Comparison of ENCODE assay signal across 8 mouse cellular contexts in genomic region chr7:87246580-87246934, GRCm38 (mm10). TPM values are rescaled to one million over a fixed set of nuclear protein-coding genes. Genes with fewer than 3 reads are reported as not detected.
DNase-seq lines count a peak whose midpoint lies in the region; ATAC-seq and TF ChIP-seq lines count a peak whose summit lies in the region.
"Had no signal": no experiment of that assay in that cellular context is flagged by ENCODE, and none has a peak within 500 bp of the region (broad histone marks: within the 10 kb centered on the region; RNA-seq: fewer than 3 reads in every experiment).

No protein-coding gene starts in this region.

- peak overlapping the region; percentile 79 for H3K4me2 ChIP-seq in hindbrain, embryonic 15.5 days
- H3K4me2 ChIP-seq in liver, embryonic 11.5 days: peak overlapping the region; percentile 69
- H3K4me2 ChIP-seq in neural tube, embryonic 11.5 days (ENCODE audit: low read depth): peak overlapping the region; percentile 59

- peak overlapping the region; percentile 77 for H3K4me3 ChIP-seq in gastrocnemius, adult 2 months
- peak overlapping the region; percentile 60 for H3K4me3 ChIP-seq in hindbrain, embryonic 15.5 days
- H3K4me3 ChIP-seq in liver, embryonic 11.5 days (ENCODE audit: low read depth, low read length): peak overlapping the region; percentile 59
- peak overlapping the region; percentile 63 for H3K4me3 ChIP-seq in neural tube, embryonic 11.5 days (ENCODE audit: low read depth, low read length)

- POLR2A ChIA-PET in Patski (lab: Charles Lee): interaction anchor here (0.6 kb wide), 1 partner anchor 15 kb away, joined by 3 read pairs; no protein-coding TSS in a partner anchor

- TF ChIP-seq CTCF in Patski (IDR thresholded peaks at IDR 0.05): peak; percentile 56
- no peak for TF ChIP-seq CTCF in gastrocnemius, adult 2 months (IDR thresholded peaks at IDR 0.05)

- peaks cover 11% of the 10 kb centered on the region for H3K4me1 ChIP-seq in hindbrain, embryonic 15.5 days (replicated peaks)
- no peaks in the 10 kb centered on the region for H3K4me1 ChIP-seq in liver, embryonic 11.5 days (replicated peaks; ENCODE audit: control insufficient read depth, insufficient read depth, low read length)
- H3K4me1 ChIP-seq in neural tube, embryonic 11.5 days (ENCODE audit: control insufficient read depth, insufficient read depth, low read length): no peaks in the 10 kb centered on the region

- H3K36me3 ChIP-seq in hindbrain, embryonic 15.5 days: no peaks in the 10 kb centered on the region
- H3K36me3 ChIP-seq in liver, embryonic 11.5 days (ENCODE audit: control insufficient read depth, insufficient read depth, low read length): no peaks in the 10 kb centered on the region
- H3K36me3 ChIP-seq in neural tube, embryonic 11.5 days (ENCODE audit: control insufficient read depth, insufficient read depth, low read length): no peaks in the 10 kb centered on the region

- WGBS in hindbrain, embryonic 15.5 days: under 1% methylated on average over 20 of the region's 30 CpGs
- WGBS in liver, embryonic 11.5 days: under 1% methylated on average over 30 of the region's 30 CpGs
- under 1% methylated on average over 21 of the region's 30 CpGs for WGBS in neural tube, embryonic 11.5 days

- H3K9me3 ChIP-seq in hindbrain, embryonic 15.5 days: no peaks in the 10 kb centered on the region
- no peaks in the 10 kb centered on the region for H3K9me3 ChIP-seq in liver, embryonic 11.5 days (ENCODE audit: control insufficient read depth, low read length)
- no peaks in the 10 kb centered on the region for H3K9me3 ChIP-seq in neural tube, embryonic 11.5 days (ENCODE audit: control insufficient read depth, low read length)

- no peak for DNase-seq in Patski (ENCODE audit: low read depth, low spot score)
- peak; percentile 21 for DNase-seq in adrenal gland, postnatal 25 days
- DNase-seq in gastrocnemius, adult 2 months: peak; percentile 79
- peak; percentile 70 for DNase-seq in liver, embryonic 11.5 days (ENCODE audit: low spot score)
- peak; percentile 72 for DNase-seq in neural tube, embryonic 11.5 days (ENCODE audit: low spot score)
- no peak for DNase-seq in thymus, postnatal 25 days

- in situ Hi-C loops in Patski (cut with MboI; ENCODE audit: low pct_unique_long_range_greater_than_20kb): no loop called here

- intact Hi-C loops in gastrocnemius, adult 2 months (cut with DNase I): no loop called here

- ATAC-seq in Patski: peak; percentile 94
- ATAC-seq in hindbrain, embryonic 15.5 days (ENCODE audit: low FRiP score, low read depth): peak; percentile 95
- peak; percentile 87 for ATAC-seq in liver, embryonic 11.5 days (replicated peaks; ENCODE audit: low FRiP score)
- peak; percentile 94 for ATAC-seq in neural tube, embryonic 11.5 days (ENCODE audit: insufficient read depth, low FRiP score, low TSS enrichment)

- no peaks in the 10 kb centered on the region for H3K27me3 ChIP-seq in Patski
- no peaks in the 10 kb centered on the region for H3K27me3 ChIP-seq in hindbrain, embryonic 15.5 days
- no peaks in the 10 kb centered on the region for H3K27me3 ChIP-seq in liver, embryonic 11.5 days (replicated peaks; ENCODE audit: control insufficient read depth, insufficient read depth, low read length)
- no peaks in the 10 kb centered on the region for H3K27me3 ChIP-seq in neural tube, embryonic 11.5 days (ENCODE audit: control insufficient read depth, insufficient read depth, low read length)

- CTCF ChIA-PET in Patski (lab: Charles Lee): interaction anchor here (0.8 to 1.6 kb wide), 3 partner anchors 12 to 133 kb away, joined by 3 to 6 read pairs (median 3); no protein-coding TSS in a partner anchor

- peak overlapping the region; percentile 77 for H3K27ac ChIP-seq in gastrocnemius, adult 2 months
- peak overlapping the region; percentile 21; the same call in 1 of the 2 replicates for H3K27ac ChIP-seq in hindbrain, embryonic 15.5 days (replicated peaks)
- 0 out of 2 replicates have a peak overlapping the region, but pooled peaks have one; percentile 25 for H3K27ac ChIP-seq in liver, embryonic 11.5 days (ENCODE audit: low read depth, low read length)
- peak overlapping the region; percentile 53; the same call in 1 of the 2 replicates for H3K27ac ChIP-seq in neural tube, embryonic 11.5 days (ENCODE audit: low read depth, low read length)

- peak overlapping the region; percentile 67 for H3K9ac ChIP-seq in hindbrain, embryonic 15.5 days
- peak overlapping the region; percentile 54 for H3K9ac ChIP-seq in liver, embryonic 11.5 days (ENCODE audit: low read depth, low read length)
- H3K9ac ChIP-seq in neural tube, embryonic 11.5 days (ENCODE audit: low read length): peak overlapping the region; percentile 91

RNA-seq across cellular contexts. Expression of gene Nox4, which starts 0.7 kb away (rescaled TPM):
- 14.4 TPM for polyA plus RNA-seq in Patski (2021)
- 1.4 and 2.6 TPM in 2 replicates for total RNA-seq in adrenal gland, postnatal 25 days (2021)
- 1 to 10 TPM; 2.2 to 2.4 TPM for total RNA-seq in gastrocnemius, adult 2 months (2021)
- polyA plus RNA-seq in hindbrain, embryonic 15.5 days (2015; fragmentation: Nextera tagmentation; extraction: Ambion mirVana): 1.6 and 2.4 TPM in 2 replicates
- polyA plus RNA-seq in liver, embryonic 11.5 days (2014; fragmentation: Nextera tagmentation; extraction: Ambion mirVana): 0.81 and 1.2 TPM in 2 replicates
- polyA plus RNA-seq in neural tube, embryonic 11.5 days (2014; fragmentation: Nextera tagmentation; extraction: Ambion mirVana): 2.5 and 3.6 TPM in 2 replicates
- total RNA-seq: hematopoietic stem cell, adult 5-6 weeks had no signal

Comparison
In these comparisons a context has a peak if more than half of its experiments do, and no peak if none do; other contexts are left out.
1. DNase-seq: peak in adrenal gland, postnatal 25 days (single experiment), gastrocnemius, adult 2 months (single experiment), liver, embryonic 11.5 days (single experiment) and neural tube, embryonic 11.5 days (single experiment); none in Patski (single experiment) and thymus, postnatal 25 days (single experiment).
2. H3K27ac ChIP-seq: peak in every context shown above with its lines; median percentile 77 in gastrocnemius, adult 2 months; 53 in neural tube, embryonic 11.5 days; 25 in liver, embryonic 11.5 days; 21 in hindbrain, embryonic 15.5 days.
3. Peak in every context shown above with its lines, with median percentiles within 50 percentile points of each other: ATAC-seq, H3K4me3 ChIP-seq, H3K4me2 ChIP-seq and H3K9ac ChIP-seq.